Mouse (Mus musculus) spleen, adult 2 months (tissue): ENCODE results near the gene Plekhg4.

ENCODE experiments used
- CTCF ChIP-seq: fragments of 200-500 bp; IDR thresholded peaks from 2 replicates; pipeline ENCODE4 v1.5.1; 2011; ENCODE audit warnings: mild to moderate bottlenecking, inconsistent platforms; ENCODE audit not compliant: insufficient read depth, insufficient read length, insufficient replicate concordance; ENCODE audit errors: extremely low read depth
- POLR2A ChIP-seq: fragments of 200-500 bp; IDR thresholded peaks from 2 replicates; pipeline ENCODE4 v1.6.1; 2011; ENCODE audit warnings: low read depth, low read length, inconsistent platforms

GRCm38 (mm10) chr8:105336373-105337130 is 36.5 kb upstream of the Plekhg4 start:
- TF ChIP-seq CTCF, result no peak
- no peak for TF ChIP-seq POLR2A
